Mouse (Mus musculus) cerebellum, adult 9-11 months (tissue): ENCODE data around the gene 1700061G19Rik.

Experiments used
- DNase-seq: peaks from one replicate; pipeline ENCODE4 v3.0.0; 2022

The 1700061G19Rik gene

DNA sequence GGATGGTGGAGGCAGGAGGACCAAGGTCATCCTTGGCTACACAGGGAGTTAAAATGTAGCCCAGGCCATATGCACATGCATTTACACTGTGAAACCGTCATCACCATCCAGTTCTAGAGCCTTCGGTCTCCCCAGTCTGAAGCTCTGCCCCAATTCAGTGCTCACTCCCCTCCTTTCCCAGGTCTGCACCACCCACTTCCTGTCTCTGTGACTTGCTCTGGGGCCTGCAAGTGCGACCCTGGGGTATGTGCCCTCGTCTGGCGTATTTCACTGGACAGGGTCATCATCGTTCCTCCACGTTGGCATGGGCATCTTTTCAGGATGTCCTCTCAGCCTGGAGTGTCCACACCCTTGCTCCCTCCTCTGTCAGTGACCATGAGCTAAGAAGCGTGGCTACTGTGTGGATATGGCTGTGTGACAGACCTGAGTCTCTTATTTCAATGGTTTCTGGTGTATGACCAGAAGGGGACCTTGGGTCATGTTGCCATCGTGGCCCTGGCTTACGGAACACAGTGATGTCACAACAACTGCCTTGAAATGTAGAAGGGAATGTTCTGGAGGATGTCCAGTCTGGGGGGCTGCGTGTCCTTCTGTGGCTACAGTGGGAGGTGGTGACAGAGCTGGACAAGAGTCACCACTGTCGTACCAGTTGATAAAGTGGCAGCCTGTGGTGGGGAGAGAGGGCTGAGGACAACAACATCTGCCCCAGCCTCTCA is at the start of gene 1700061G19Rik:
TSS of gene 1700061G19Rik (plus strand) at position 542 of the 716 bp plus-strand sequence.
- no peak for DNase-seq

DNA sequence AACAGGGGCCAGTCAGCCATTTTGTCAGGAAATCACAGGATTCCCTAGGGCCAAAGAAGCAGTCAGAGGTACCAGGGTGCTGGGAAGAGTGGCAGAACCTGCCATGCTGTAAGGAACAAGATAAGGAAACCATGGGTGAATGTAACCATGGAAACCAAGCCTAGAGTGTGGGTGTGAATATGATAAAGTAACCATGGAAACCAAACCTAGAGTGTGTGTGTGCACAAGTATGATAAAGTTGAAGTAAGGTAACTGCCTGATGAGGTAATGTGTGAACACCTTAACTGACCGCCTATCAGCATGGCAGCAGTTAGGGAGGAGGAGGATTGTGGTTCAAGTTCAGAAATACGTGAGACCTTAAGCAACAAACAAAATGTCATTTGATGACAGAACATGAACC is 48.6 kb upstream of the 1700061G19Rik start:
- no peak for DNase-seq

DNA sequence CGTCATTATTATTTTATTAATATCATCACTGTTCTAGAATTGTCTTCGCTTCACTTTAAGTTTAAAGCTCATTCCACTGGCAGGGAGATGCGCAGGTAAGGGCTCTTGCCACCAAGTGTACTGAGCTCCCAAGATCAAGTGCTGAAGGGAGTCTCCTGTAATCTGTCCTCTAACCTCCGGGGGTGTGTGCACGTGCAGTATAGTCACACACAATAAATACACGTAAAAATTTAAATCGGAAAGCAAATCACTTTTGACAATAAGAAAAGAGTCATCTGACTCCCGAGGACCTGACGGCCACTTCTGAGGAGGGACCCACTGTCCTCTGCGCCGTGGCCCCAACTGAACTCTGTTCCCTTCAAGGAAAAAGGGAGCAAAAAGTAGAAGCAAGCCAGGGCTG is 46.1 kb upstream of the 1700061G19Rik start:
- DNase-seq, result no peak

DNA sequence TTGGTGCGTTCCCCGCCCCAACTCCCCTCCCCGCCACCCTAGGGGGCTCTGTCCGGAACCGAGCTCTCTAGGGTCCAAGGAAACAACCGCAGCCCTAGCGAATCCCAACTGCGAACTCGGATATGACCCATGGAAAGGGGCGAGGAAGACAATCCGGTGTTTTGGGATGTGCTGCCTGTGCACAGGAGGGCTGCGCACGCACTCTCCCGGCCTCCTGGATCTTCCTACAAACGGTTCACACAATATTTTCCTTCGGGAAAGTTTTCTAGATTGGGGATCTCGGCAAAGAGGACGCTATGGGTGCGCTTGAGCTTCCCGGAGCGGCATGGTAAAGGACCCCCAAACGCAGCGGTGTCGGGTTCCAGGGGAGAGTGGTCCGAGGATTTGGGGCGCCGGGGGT is 45.5 kb upstream of the 1700061G19Rik start:
- DNase-seq, result peak; percentile 39

DNA sequence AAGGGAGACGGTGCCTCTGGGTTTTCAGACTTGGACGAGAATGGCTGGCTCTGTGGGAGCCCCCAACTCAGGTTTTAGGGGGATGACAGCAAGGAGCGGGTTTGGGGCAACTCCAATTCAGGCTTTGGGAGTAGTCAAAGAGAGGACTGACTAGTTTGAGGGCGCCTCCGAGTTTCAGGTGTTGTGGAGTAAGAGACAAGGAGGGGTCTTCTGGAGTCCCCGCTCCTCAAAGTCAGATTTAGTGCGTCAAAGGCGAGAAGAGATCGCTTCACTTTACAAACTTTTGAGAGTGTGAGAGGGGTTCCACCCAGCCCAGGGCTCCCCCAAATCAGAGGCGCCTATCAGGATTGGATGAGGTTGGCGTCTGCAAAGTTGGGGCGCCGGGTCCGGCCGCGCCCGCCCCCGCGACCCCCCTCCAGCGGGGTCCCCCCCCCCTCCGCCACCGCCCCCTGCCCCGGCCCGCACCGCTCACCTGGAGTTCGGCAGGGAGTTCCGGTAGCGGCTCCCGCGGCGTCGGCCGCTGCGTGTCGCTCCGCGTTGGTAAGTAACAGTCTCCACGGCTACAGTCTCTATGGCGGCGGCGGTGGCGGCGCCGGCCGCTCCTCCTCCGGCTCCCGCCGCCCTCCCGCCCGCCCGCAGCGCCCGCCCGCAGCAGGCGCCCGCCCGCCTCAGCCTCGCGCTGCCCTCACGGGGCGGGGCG is 44.7 kb upstream of the 1700061G19Rik start, which contains the start of gene Rfx2:
TSS of gene Rfx2 (minus strand) at position 603 of the 700 bp plus-strand sequence.
- DNase-seq, result peak; percentile 65

DNA sequence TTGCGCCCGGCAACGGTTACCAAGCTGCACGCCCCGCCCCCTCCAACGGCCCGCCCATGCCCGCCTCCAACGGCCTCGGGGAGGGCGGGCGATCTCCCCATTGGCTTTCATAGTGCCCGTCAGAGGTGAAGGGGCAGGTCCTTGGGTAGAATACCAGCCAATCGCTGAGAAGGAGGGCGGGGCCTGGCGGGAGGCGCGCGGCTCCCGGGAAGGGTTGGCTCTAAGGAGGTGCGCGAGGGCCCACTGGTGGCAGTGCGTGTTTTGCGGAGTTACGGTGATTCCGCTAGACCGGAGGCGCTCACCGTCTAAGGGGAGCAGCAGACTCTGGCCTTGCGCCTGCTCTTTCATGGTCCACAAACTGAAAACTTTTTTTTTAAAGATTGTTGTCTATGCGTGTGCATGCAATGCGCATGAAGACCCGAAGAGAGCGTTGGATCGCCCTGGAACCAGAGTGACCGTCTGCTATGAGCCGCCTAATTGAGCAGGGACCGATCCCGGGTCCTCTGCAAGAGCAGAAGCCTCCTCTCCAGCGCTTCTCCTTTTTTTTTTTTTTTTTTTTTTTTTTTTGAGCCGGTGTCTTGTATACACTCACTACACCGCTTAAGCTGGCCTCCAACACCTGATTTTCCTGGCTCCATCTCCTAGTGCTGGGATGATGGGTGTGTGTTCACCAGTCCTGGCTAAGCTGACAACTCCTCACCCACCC is 44.0 kb upstream of the 1700061G19Rik start:
- DNase-seq, result peak; percentile 99

DNA sequence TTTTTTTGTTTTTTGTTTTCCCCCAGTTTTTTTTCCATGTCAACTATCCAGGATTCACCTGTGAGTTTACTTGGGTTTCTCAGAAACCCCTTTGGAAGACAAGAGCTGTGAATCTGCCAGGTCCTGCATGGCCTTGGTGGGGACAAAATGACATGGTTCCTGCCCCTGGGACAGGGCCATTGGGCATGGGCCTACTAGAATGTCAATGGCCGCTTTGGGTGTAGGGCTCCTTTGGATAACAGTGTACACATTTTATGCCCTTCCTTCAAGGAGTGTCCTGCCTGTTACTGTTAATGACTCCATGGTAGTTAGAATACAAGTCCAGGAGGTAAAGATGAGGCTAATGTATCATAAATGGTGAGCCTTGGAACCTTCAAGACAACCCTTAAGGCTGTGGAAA is 42.4 kb upstream of the 1700061G19Rik start:
- no peak for DNase-seq

DNA sequence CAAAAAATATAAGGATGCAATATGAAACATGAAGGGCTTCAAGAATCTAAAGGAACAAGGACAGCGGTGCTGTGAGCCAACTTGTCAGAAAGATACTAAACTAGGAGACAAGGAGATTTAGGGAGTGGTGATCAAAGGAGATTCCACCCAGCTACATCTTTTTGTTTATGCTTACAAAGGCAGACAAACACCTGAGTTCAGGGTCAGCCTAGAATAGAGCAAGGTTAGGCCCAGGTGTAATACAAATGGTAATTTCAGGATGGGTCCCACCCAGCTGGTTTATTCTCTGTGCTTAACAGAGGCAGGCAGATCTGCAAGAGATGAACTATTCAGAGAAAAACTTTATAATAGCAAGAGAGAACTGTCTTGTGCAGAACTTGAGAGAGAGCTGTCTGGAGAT is 41.9 kb upstream of the 1700061G19Rik start:
- DNase-seq, result no peak

DNA sequence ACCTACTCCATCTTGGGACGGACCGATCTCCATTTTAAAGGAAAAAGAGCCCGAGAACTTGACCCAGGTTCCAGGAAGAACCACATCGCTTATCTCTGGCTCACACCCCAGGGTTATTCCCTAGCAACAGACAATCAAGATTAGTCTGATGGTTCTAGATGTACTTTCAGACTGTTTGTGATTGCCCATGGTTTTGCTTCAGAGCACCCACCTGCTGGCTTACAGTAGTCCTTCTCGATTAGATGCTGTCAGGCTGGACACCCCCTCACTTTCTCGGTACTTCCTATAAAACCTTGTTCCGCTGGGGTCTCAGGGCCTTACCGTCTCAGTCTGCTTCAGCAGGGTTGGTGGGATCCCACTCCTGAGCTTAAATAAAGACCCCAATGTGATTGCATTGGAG is 38.9 kb upstream of the 1700061G19Rik start:
- DNase-seq, result no peak

DNA sequence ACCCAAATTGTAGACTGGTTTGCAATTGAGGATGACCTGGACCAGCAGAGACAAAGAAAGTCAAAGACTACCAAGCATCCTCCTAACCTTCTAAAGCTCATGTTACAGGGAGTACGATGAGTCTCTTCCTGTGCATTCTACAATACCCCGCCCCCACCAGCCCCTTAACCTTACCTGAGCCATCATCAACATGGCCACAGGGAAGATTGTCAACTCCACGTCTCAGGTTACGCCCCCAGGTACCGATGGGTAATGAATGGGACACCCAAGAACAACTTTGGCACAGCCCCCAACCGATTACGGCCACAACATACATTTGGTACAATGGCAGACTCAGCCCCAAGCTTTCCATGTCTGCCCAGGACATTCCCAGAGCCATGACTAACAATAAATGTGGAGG is 34.8 kb upstream of the 1700061G19Rik start:
- no peak for DNase-seq

DNA sequence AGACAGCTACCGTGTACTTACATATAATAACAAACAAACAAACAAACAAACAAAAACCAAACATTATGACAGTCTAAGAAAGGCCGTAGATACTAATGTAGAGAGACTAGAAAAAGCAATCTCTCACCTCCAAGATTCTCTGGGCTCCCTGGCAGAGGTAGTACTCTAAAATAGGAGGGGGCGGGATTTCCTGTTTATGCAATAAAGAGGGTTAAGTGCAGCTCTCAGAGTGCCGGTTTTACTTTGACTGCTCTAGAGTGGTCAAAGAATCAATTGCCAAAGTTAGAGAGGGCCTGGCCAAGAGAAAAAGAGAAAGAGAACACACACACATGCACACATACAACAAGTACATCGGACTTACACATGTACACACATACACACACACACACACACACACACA is 33.1 kb upstream of the 1700061G19Rik start:
- no peak for DNase-seq

DNA sequence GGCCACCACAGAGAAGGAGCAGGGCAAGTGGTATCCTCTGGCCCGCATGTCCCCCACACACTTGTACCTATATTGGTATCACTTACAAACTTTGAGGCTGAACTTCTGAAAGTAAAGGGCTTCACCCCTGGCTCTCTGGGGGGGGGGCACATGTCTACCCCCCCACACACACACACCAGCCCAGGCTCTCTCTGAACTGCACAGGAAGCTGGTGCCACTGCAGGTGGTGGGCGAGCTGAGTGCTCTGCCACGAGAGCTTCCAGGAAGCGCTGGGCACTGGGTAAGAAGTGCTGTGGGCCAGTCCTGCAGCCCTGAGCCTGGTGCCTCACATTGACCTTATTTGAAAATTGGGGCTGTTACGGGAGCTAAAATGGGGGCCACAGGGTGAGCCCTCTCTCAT is 31.6 kb upstream of the 1700061G19Rik start:
- no peak for DNase-seq

DNA sequence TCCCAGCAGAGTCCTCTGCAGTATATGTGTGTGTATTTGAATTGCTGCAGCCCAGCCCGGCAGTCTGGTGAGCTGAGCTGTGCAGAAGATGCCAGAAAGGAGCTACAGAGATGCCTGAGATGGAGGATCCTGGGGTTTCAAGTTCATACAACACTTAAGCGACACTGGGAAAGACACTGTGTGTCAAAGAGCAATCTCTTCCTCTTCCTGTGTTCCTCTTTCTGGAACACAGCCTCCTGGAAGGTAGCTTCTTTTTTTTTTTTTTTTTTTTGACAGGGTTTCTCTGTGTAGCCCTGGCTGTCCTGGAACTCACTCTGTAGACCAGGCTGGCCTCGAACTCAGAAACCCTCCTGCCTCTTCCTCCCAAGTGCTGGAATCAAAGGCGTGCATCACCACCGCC is 26.5 kb upstream of the 1700061G19Rik start:
- no peak for DNase-seq

DNA sequence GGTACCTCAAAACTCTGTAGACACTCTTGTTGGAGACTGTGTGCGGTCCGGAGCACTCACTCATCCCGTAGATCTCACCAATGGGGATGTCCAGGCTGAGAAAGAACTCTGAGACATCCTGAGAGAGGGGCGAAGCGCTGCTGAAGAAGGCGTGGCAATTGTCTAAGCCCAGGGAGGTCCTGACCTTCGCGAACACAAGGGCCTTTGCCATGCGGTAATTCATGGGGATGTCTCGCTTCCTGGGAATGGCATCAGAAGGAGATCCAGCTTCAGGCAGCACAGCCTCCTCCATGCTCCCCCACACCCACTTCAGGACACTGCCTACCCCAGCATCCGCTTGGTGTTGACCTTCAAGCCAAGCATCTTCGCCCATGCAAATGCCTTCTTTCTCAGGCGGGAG is 25.6 kb upstream of the 1700061G19Rik start:
- DNase-seq, result no peak

DNA sequence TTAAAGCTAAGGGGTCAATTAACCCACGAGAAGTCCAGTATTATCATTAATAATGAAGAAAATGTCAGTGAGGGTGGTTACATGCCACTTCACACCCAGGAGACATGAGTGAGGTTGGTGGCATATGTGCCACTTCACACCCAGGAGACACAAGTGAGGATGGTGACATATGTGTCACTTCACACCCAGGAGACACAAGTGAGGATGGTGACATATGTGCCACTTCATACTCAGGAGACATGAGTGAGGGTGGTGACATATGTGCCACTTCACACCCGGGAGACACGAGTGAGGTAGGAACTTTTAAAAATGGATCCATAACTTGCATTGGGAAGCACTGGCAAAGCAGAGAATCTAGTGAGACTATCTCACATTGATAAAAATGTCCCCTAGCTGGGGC is 24.1 kb upstream of the 1700061G19Rik start:
- DNase-seq, result no peak

DNA sequence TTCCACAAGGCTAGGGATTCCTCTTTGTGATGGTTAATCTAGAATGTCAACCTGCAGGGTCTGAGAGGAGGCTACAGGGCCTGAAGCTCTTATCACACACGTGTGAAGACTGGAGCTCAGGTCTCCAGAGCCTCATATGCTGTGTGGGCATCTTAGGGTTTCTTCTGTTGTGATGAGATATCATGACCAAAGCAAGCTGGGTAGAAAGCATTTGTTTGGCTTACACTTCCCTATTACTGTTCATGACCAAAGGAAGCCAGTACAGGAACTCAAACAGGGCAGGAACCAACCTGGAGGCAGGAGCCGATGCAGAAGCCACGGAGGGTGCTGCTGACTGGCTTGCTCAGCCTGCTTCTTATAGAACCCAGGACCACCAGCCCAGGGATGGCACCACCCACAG is 19.9 kb upstream of the 1700061G19Rik start:
- DNase-seq, result no peak

DNA sequence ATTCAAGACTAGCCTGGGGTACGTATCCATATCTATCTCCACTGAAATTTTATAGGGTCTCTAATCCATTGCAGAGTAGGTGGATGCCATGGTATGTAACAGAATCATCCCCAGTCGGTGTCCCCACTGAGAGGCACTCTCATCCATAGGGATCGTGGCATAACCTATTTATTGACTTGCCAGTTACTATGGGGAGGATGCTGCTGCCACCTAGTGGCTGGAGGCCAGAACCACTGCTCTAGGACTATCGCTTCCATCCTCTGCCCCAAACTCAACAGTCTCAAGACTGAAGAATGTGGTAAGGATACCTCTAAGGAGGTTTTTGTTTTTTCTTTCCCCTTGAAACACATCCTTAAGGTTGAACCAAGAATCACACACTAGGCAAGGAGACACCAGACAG is 17.1 kb upstream of the 1700061G19Rik start:
- peak; percentile 23 for DNase-seq

DNA sequence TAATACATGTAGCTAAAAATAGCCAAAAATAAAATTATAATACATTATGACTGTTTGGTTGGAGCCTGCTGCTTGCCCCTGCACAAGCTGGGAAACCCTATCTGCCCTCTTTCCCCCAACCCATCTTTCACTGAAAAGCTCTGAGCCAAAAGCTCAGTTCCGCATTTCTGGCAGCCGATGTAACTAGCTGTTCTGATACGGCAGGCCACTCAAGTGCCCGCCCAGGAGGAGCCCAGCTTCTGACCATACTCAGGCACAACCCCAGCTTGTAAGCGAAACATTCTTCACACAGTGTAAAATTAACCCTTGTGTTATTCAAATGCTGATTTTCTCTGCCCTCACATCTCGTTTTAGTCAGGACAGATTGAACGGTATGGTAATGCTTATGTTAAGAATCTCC is 16.4 kb upstream of the 1700061G19Rik start:
- DNase-seq, result no peak

DNA sequence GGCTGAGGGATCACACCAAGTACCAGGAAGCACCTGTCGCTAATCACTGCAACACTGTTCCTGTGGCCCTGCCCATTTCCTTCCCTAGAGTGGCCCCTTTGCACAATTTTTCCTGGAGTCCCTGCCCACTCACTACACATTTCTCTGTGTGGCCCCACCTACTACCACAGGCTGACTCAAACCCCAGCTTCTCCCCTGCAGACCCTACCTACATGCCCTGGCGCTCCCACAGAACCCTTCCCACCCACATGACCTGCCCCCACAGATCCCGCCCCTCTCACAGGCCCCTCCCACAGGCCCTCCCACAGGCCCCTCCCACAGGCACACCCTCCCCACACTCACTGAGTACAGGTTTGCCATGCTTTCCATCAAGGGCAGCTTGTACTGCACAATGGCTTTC is 14.1 kb upstream of the 1700061G19Rik start:
- DNase-seq, result no peak

DNA sequence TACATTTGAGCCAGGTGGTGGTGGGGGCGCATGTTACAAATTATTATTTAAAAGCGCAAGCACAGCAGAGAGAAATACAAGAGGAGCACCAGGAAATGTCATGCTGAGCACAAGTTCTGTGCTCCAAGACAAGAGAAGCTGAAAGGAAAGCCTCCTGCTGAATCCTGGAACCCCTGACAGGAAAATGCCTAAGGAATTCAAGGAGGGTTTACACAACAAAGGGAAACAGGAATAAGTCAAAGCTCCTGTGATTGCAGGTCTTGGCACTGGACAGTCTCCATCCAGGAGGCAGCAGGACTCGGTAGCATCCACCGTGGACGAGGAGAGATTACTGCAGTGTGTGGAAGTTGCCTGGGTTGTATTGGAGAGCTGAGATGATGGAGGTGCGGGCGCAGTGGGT is 9.2 kb upstream of the 1700061G19Rik start:
- no peak for DNase-seq

DNA sequence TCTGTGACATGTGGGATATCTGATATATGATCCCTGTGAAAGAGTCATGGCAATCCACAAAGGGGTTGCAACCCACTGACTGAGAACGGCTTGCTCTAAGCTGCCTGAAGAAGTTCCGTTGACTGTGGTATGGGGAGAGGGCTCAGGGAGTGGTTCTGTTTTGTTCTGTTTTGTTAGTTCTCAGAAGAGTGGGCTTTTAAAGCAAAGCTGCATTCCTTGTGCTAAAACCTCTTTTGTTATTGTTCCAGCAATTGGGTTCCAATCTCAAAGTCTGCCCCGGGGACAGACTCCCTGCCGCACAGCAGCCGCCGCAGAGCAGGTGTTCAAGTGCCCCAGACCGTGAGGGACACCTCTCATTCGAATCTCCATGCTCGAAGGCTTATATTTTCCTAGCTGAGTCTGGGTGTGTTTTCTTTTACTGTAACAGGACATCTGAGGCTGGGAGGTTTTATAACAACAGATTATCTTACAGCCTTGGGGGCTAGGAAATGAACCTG is 5.7 kb upstream of the 1700061G19Rik start:
- DNase-seq, result no peak

DNA sequence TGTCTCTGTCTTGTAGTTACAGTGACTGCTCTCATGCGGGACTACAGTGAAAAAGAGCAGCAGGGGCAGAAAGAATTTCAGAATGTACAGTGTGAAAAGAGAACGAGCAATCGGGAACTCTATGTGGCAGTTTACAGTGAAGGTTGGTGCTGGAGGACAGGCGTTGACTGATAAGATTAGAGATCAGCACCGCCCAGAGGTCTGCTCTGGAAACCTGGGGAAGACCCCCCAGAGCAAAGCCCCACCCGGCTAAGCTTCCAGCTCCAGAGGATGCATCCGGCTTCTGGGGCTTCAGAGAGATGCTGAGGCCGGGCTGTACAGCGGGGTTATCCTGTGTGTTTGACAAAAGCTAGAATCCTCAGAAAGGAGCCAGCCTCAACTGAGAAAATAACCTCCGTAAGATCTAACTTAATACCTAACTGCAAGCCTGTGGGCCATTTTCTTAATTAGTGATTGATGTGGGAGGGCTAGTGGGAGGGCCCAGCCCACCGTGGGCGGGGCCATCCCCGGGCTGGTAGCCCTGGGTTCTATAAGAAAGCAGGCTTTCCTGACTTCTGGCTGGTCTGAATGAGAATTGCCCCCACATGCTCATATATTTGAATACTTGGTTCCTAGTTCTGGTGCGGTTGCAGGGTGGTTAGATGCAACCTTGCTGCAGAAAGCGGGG is 4.9 kb upstream of the 1700061G19Rik start:
- no peak for DNase-seq

DNA sequence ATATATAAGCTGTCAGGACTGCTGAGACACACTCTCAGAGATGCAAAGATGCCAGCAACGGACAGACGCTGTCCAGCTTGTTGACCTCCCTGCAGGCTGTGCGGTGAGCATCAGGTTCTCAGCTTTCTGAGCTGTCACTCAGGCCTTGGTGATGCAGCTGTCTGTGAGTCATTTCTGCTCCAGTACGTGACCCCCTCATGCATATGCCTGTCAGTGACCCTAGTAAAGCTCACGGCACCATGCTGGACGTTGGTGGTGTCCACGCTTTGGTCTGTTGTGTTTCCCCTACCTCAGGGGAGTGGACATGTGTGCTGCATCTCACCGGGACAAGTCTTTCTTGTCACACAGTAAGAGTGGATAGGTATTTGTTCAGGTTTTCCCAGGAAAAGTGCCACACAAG is 3.5 kb upstream of the 1700061G19Rik start:
- no peak for DNase-seq
